Mouse (Mus musculus) T-cell, adult 66 days (primary cell): Measurements from ENCODE around the gene Sox5. TPM values are rescaled to one million over a fixed set of nuclear protein-coding genes. Genes with fewer than 3 reads are reported as not detected.

Source experiments
- total RNA-seq, 2 experiments: library from RNA; stranded (reverse); gene quantifications; 3 replicates in 1 of 2; 4 replicates in 1 of 2; pipeline ENCODE4 v1.2.4; 2023

The Sox5 gene
- total RNA-seq, result 1 to 10 TPM; 1.1 to 1.6 TPM

DNA sequence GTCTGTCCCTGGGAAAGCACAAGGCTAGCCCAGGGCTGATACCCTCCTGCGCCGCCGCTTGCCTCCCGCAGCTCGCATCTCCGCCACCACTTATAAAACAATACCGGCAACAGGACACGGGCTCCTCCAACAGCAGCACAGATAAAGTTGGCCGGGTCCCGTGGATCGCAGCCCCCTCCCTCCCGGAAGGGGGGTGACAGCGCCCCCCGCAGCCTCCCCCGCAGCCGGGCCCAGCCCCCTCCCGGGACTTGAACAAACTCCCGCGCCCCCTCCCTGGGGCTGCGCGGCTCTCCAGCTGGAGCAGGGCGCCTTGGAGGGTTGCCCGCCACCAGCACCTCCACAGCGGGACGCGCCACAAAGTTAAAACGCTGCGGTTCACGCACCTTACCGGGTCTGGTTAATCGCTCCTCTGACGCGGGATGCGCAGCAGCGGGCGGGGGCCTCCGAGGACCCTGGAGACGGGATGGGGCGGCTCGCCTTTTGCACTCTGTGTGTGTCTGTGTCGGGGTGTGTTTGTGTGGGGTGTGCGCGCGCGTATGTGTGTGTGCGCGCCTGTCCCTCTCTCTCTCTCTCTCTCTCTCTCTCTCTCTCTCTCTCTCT lies at the start of gene Sox5:
TSS of gene Sox5 (minus strand) at position 547 of the 600 bp plus-strand sequence.

